In genomic region chr16:38687673-38688072, GRCm38 (mm10) we compare ENCODE assay signal across 15 mouse cellular contexts. TPM values are rescaled to one million over a fixed set of nuclear protein-coding genes. Genes with fewer than 3 reads are reported as not detected.
DNase-seq lines count a peak whose midpoint lies in the region; ATAC-seq and TF ChIP-seq lines count a peak whose summit lies in the region.
"Had no signal": no experiment of that assay in that cellular context is flagged by ENCODE, and none has a peak within 500 bp of the region (broad histone marks: within the 10 kb centered on the region; RNA-seq: fewer than 3 reads in every experiment).

No protein-coding gene starts in this region.

- H3K36me3 ChIP-seq in forebrain, embryonic 16.5 days (ENCODE audit: control insufficient read depth, insufficient read depth) = no peaks in the 10 kb centered on the region
- no peaks in the 10 kb centered on the region for H3K36me3 ChIP-seq in forebrain, embryonic 13.5 days (ENCODE audit: poor library complexity, severe bottlenecking)
- H3K36me3 ChIP-seq in heart, embryonic 14.5 days (ENCODE audit: control insufficient read depth, insufficient read depth, low read length) = peaks cover 38% of the 10 kb centered on the region
- 0 out of 2 replicates have a peak, but pooled peaks cover 5% of the 10 kb centered on the region for H3K36me3 ChIP-seq in heart, embryonic 11.5 days (ENCODE audit: control insufficient read depth, insufficient read depth, low read length)
- no peaks in the 10 kb centered on the region for H3K36me3 ChIP-seq in neural tube, embryonic 13.5 days
- no peaks in the 10 kb centered on the region for H3K36me3 ChIP-seq in hindbrain, postnatal 0 days (ENCODE audit: insufficient read depth, low read length)
- H3K36me3 ChIP-seq: hindbrain, embryonic 13.5 days had no signal

- no peaks in the 10 kb centered on the region for H3K27me3 ChIP-seq in forebrain, embryonic 16.5 days (replicated peaks; ENCODE audit: control insufficient read depth, insufficient read depth, low read length)
- no peaks in the 10 kb centered on the region for H3K27me3 ChIP-seq in forebrain, embryonic 13.5 days
- no peaks in the 10 kb centered on the region for H3K27me3 ChIP-seq in heart, embryonic 14.5 days (ENCODE audit: control insufficient read depth, insufficient read depth, low read length)
- H3K27me3 ChIP-seq in heart, embryonic 11.5 days (ENCODE audit: control insufficient read depth, insufficient read depth, low read length) = no peaks in the 10 kb centered on the region
- H3K27me3 ChIP-seq in neural tube, embryonic 13.5 days = no peaks in the 10 kb centered on the region
- H3K27me3 ChIP-seq in hindbrain, postnatal 0 days (ENCODE audit: insufficient read depth, low read length) = no peaks in the 10 kb centered on the region
- H3K27me3 ChIP-seq: hindbrain, embryonic 13.5 days had no signal

- peak; percentile 31; the same call in 1 of the 2 replicates for ATAC-seq in forebrain, embryonic 16.5 days
- no peak for ATAC-seq in forebrain, embryonic 13.5 days
- no peak for ATAC-seq in heart, embryonic 14.5 days (ENCODE audit: insufficient number of reproducible peaks, insufficient read depth, low FRiP score, low read depth)
- ATAC-seq in heart, embryonic 11.5 days (replicated peaks; ENCODE audit: insufficient number of reproducible peaks, low FRiP score, low TSS enrichment) = no peak
- no peak for ATAC-seq in neural tube, embryonic 13.5 days (ENCODE audit: low read depth)
- no peak for ATAC-seq in hindbrain, postnatal 0 days

- no peak overlapping the region for H3K4me3 ChIP-seq in forebrain, embryonic 16.5 days (replicated peaks; ENCODE audit: low read length)
- H3K4me3 ChIP-seq in forebrain, embryonic 13.5 days = no peak overlapping the region
- H3K4me3 ChIP-seq in heart, embryonic 14.5 days (ENCODE audit: control insufficient read depth in 1 of 2, insufficient read depth in 1 of 2, low read depth in 1 of 2, low read length in 2 of 2) = no peak overlapping the region
- H3K4me3 ChIP-seq in heart, embryonic 11.5 days (ENCODE audit: low read depth, low read length) = no peak overlapping the region
- no peak overlapping the region for H3K4me3 ChIP-seq in neural tube, embryonic 13.5 days
- H3K4me3 ChIP-seq in hindbrain, postnatal 0 days (ENCODE audit: low read length) = no peak overlapping the region
- H3K4me3 ChIP-seq: erythroblast, embryonic 14.5 days; hindbrain, embryonic 13.5 days; megakaryocyte, embryonic 14.5 days had no signal

- no peak overlapping the region for H3K9ac ChIP-seq in forebrain, embryonic 16.5 days (replicated peaks; ENCODE audit: low read depth, low read length)
- no peak overlapping the region for H3K9ac ChIP-seq in forebrain, embryonic 13.5 days
- peak overlapping the region; percentile 56 for H3K9ac ChIP-seq in heart, embryonic 14.5 days (ENCODE audit: low read length)
- no peak overlapping the region for H3K9ac ChIP-seq in heart, embryonic 11.5 days (ENCODE audit: low read depth, low read length)
- H3K9ac ChIP-seq in neural tube, embryonic 13.5 days = no peak overlapping the region
- no peak overlapping the region for H3K9ac ChIP-seq in hindbrain, postnatal 0 days (replicated peaks; ENCODE audit: low read length)
- H3K9ac ChIP-seq: hindbrain, embryonic 13.5 days had no signal

- 0 out of 2 replicates have a peak, but pooled peaks cover 4% of the 10 kb centered on the region for H3K4me1 ChIP-seq in forebrain, embryonic 16.5 days (replicated peaks; ENCODE audit: control insufficient read depth, insufficient read depth, low read length)
- H3K4me1 ChIP-seq in forebrain, embryonic 13.5 days = no peaks in the 10 kb centered on the region
- H3K4me1 ChIP-seq in heart, embryonic 14.5 days (ENCODE audit: control insufficient read depth in 2 of 2, insufficient read depth in 2 of 2, low read length in 2 of 2) = peaks cover 27 to 56% of the 10 kb centered on the region in 2 experiments
- peaks cover 38% of the 10 kb centered on the region for H3K4me1 ChIP-seq in heart, embryonic 11.5 days (ENCODE audit: control insufficient read depth, insufficient read depth, low read length)
- peaks cover 9% of the 10 kb centered on the region; the same call in 1 of the 2 replicates for H3K4me1 ChIP-seq in neural tube, embryonic 13.5 days (replicated peaks)
- H3K4me1 ChIP-seq in hindbrain, postnatal 0 days (ENCODE audit: insufficient read depth, low read length) = no peaks in the 10 kb centered on the region; the same call in 1 of the 2 replicates
- H3K4me1 ChIP-seq: megakaryocyte, embryonic 14.5 days had no signal

- no peak for DNase-seq in neural tube, embryonic 10.5 days (ENCODE audit: extremely low spot score, low spot score)
- DNase-seq in spleen, postnatal 4 days (ENCODE audit: low spot score in 2 of 2) = no peak
- no peak for DNase-seq in hindbrain, postnatal 0 days (ENCODE audit: low spot score)
- DNase-seq: cerebellum, adult 18-20 months; kidney, adult 11 months; right cerebral cortex, postnatal 25 days had no signal

- TF ChIP-seq CTCF in hindbrain, postnatal 0 days (IDR thresholded peaks at IDR 0.05; ENCODE audit: low read depth) = no peak

- WGBS in forebrain, embryonic 16.5 days = 63% methylated on average over 6 of the region's 6 CpGs
- 71% methylated on average over 6 of the region's 6 CpGs for WGBS in forebrain, embryonic 13.5 days
- whole genome bisulfite sequencing in heart, embryonic 14.5 days = 30% methylated on average over 6 of the region's 6 CpGs
- 49% methylated on average over 6 of the region's 6 CpGs for WGBS in heart, embryonic 11.5 days (ENCODE audit: insufficient replicate concordance)
- WGBS in neural tube, embryonic 13.5 days = 69% methylated on average over 6 of the region's 6 CpGs
- WGBS in hindbrain, postnatal 0 days = 44% methylated on average over 6 of the region's 6 CpGs

- H3K9me3 ChIP-seq in forebrain, embryonic 16.5 days (ENCODE audit: control insufficient read depth, low read length) = no peaks in the 10 kb centered on the region
- no peaks in the 10 kb centered on the region for H3K9me3 ChIP-seq in forebrain, embryonic 13.5 days (replicated peaks)
- no peaks in the 10 kb centered on the region for H3K9me3 ChIP-seq in heart, embryonic 14.5 days (ENCODE audit: control insufficient read depth, low read length)
- no peaks in the 10 kb centered on the region for H3K9me3 ChIP-seq in heart, embryonic 11.5 days (replicated peaks; ENCODE audit: control insufficient read depth, low read length)
- H3K9me3 ChIP-seq in neural tube, embryonic 13.5 days = no peaks in the 10 kb centered on the region
- H3K9me3 ChIP-seq in hindbrain, postnatal 0 days (ENCODE audit: low read length) = no peaks in the 10 kb centered on the region
- H3K9me3 ChIP-seq: hindbrain, embryonic 13.5 days had no signal

- H3K4me2 ChIP-seq in forebrain, embryonic 16.5 days (ENCODE audit: low read length) = no peak overlapping the region
- no peak overlapping the region for H3K4me2 ChIP-seq in forebrain, embryonic 13.5 days
- peak overlapping the region; percentile 31 for H3K4me2 ChIP-seq in heart, embryonic 14.5 days (ENCODE audit: low read length)
- no peak overlapping the region for H3K4me2 ChIP-seq in heart, embryonic 11.5 days
- H3K4me2 ChIP-seq in neural tube, embryonic 13.5 days = no peak overlapping the region
- no peak overlapping the region for H3K4me2 ChIP-seq in hindbrain, postnatal 0 days (ENCODE audit: low read depth, low read length)
- H3K4me2 ChIP-seq: hindbrain, embryonic 13.5 days; liver, embryonic 11.5 days had no signal

- H3K27ac ChIP-seq in forebrain, embryonic 16.5 days (ENCODE audit: low read length) = no peak overlapping the region
- no peak overlapping the region for H3K27ac ChIP-seq in forebrain, embryonic 13.5 days
- H3K27ac ChIP-seq in heart, embryonic 14.5 days (replicated peaks in 1 of 2; ENCODE audit: control insufficient read depth in 1 of 2, insufficient read depth in 1 of 2, low read depth in 2 of 2, low read length in 2 of 2) = peak overlapping the region; percentile 64 to 76
- H3K27ac ChIP-seq in heart, embryonic 11.5 days (ENCODE audit: low read depth, low read length) = no peak overlapping the region
- H3K27ac ChIP-seq in neural tube, embryonic 13.5 days (replicated peaks) = 0 out of 2 replicates have a peak overlapping the region, but pooled peaks have one; percentile 23
- H3K27ac ChIP-seq in hindbrain, postnatal 0 days = no peak overlapping the region; the same call in 1 of the 2 replicates
- H3K27ac ChIP-seq: hindbrain, embryonic 13.5 days had no signal

RNA-seq across cellular contexts. Expression of gene Arhgap31, which starts 25.4 kb away (rescaled TPM):
- polyA plus RNA-seq in forebrain, embryonic 16.5 days (2015; fragmentation: Nextera tagmentation; extraction: Ambion mirVana) = 3.8 and 4.5 TPM in 2 replicates
- polyA plus RNA-seq in forebrain, embryonic 13.5 days (2015; fragmentation: Nextera tagmentation; extraction: Ambion mirVana) = 3.1 and 3.6 TPM in 2 replicates
- polyA plus RNA-seq in heart, embryonic 14.5 days (2014; fragmentation: Nextera tagmentation; extraction: Ambion mirVana) = 46.6 and 51.3 TPM in 2 replicates
- 33.9 and 35.8 TPM in 2 replicates for polyA plus RNA-seq in heart, embryonic 11.5 days (2014; fragmentation: Nextera tagmentation; extraction: Ambion mirVana)
- polyA plus RNA-seq in neural tube, embryonic 13.5 days (2015; fragmentation: Nextera tagmentation; extraction: Ambion mirVana) = 5.8 and 7.0 TPM in 2 replicates
- 12.7 and 14.9 TPM in 2 replicates for total RNA-seq in hindbrain, postnatal 0 days (2014; rRNA removed)
- polyA plus RNA-seq in hindbrain, postnatal 0 days (2015; fragmentation: Nextera tagmentation; extraction: Ambion mirVana) = 4.6 and 4.8 TPM in 2 replicates

RNA-seq across cellular contexts. Expression of gene B4galt4, which starts 54.4 kb away (rescaled TPM):
- 25.8 and 32.2 TPM in 2 replicates for polyA plus RNA-seq in forebrain, embryonic 16.5 days (2015; fragmentation: Nextera tagmentation; extraction: Ambion mirVana)
- polyA plus RNA-seq in forebrain, embryonic 13.5 days (2015; fragmentation: Nextera tagmentation; extraction: Ambion mirVana) = 17.9 and 22.8 TPM in 2 replicates
- 26.2 and 27.4 TPM in 2 replicates for polyA plus RNA-seq in heart, embryonic 14.5 days (2014; fragmentation: Nextera tagmentation; extraction: Ambion mirVana)
- 31.0 and 33.8 TPM in 2 replicates for polyA plus RNA-seq in heart, embryonic 11.5 days (2014; fragmentation: Nextera tagmentation; extraction: Ambion mirVana)
- 24.8 and 28.5 TPM in 2 replicates for polyA plus RNA-seq in neural tube, embryonic 13.5 days (2015; fragmentation: Nextera tagmentation; extraction: Ambion mirVana)
- total RNA-seq in hindbrain, postnatal 0 days (2014; rRNA removed) = 25.8 and 31.6 TPM in 2 replicates
- 30.2 and 31.7 TPM in 2 replicates for polyA plus RNA-seq in hindbrain, postnatal 0 days (2015; fragmentation: Nextera tagmentation; extraction: Ambion mirVana)
- polyA plus RNA-seq: erythroblast, embryonic 14.5 days had no signal

Comparison
In these comparisons a context has a peak if more than half of its experiments do, and no peak if none do; other contexts are left out.
1. H3K27ac ChIP-seq: peak in heart, embryonic 14.5 days (2 of 2) and neural tube, embryonic 13.5 days (single experiment); none in forebrain, embryonic 16.5 days (single experiment), forebrain, embryonic 13.5 days (single experiment), heart, embryonic 11.5 days (single experiment) and hindbrain, postnatal 0 days (single experiment).